Mouse (Mus musculus) ES-E14 (cell line): ENCODE measurements around the gene Sipa1.

Experiments
- CHD2 ChIP-seq: IDR thresholded peaks from 2 replicates; pipeline ENCODE4 v1.6.1; 2014; ENCODE audit warnings: mild to moderate bottlenecking, low read depth, low read length, inconsistent platforms
- HCFC1 ChIP-seq: IDR thresholded peaks from 2 replicates; pipeline ENCODE4 v1.6.1; 2012; ENCODE audit warnings: low read length, inconsistent platforms, borderline replicate concordance; ENCODE audit not compliant: insufficient read depth
- MAFK ChIP-seq: IDR thresholded peaks from 2 replicates; pipeline ENCODE4 v1.6.1; 2014; ENCODE audit warnings: mild to moderate bottlenecking, low read depth, low read length, inconsistent platforms; ENCODE audit not compliant: insufficient read depth
- ZC3H11A ChIP-seq: IDR thresholded peaks from 2 replicates; pipeline ENCODE4 v1.6.1; 2012; ENCODE audit warnings: low read depth, mild to moderate bottlenecking, inconsistent platforms, low read length, borderline replicate concordance
- ZNF384 ChIP-seq: IDR thresholded peaks from 2 replicates; pipeline ENCODE4 v1.6.1; 2012; ENCODE audit warnings: low read depth, low read length, inconsistent platforms

DNA sequence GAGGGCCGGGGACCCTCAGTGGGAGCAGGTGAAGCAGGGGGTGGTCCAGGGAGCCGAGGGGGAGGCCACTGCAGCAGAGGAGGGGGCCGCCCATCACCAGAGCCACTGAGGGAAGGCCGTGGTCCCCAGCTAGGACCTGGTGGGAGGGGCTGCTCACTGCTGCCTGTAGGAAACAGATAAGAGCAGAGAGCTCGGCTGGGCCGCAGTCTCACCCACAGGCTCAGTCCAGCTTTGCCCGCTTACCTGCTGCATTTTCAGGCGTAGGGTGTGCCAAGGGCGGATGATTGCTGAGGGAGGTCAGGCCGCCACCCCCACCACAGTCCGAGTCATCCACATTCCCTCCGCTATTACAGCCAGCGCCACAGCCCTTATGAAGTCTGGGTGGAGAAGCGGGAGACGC lies 2.0 kb upstream of the Sipa1 start:
- TF ChIP-seq ZNF384 (no peak), CHD2 (no peak), MAFK (no peak), HCFC1 (no peak), ZC3H11A (no peak)
